8 mouse cellular contexts compared by ENCODE assay signal in the genomic region with DNA sequence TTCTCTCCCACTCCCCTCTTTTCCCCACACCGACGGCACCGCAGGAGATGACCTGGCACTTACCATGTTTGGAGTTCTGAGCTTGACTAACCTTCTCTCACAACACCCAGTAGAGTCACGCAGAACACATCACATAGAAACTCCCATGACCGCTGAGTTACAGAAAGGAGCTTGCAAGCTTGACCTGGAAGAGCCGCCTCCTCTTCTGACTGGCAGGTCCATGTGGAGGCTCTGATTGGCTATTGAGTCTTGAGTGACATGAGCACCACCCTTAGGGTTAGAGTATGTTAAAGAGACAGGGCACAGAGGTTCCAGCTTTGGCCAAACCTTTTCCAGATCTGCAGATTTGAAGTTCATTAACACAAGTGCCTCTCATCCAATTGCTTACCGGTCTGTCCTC. TPM values are rescaled to one million over a fixed set of nuclear protein-coding genes. Genes with fewer than 3 reads are reported as not detected.
A peak's percentile ranks its signal among the peaks of the same experiment; 100 is the strongest.
DNase-seq lines count a peak whose midpoint lies in the region; ATAC-seq and TF ChIP-seq lines count a peak whose summit lies in the region.
"Not testable (repeated sequence)": the region's sequence is repeated elsewhere in the genome, so short reads cannot be mapped to it uniquely, and the experiment has no call there.

A gene (minus strand): TSS at position 153 of the 400 bp plus-strand sequence.

- peak within 1 kb of the TSS; percentile 33; the same call in 1 of the 2 replicates for H3K27ac ChIP-seq in bone marrow macrophage, adult 2 months (ENCODE audit: insufficient read depth, low read depth, low read length)
- not testable (repeated sequence) for H3K27ac ChIP-seq in forebrain, embryonic 12.5 days; liver, embryonic 13.5 days
- peak within 1 kb of the TSS; percentile 43; the same call in 1 of the 2 replicates for H3K27ac ChIP-seq in heart, postnatal 0 days (ENCODE audit: low read depth)

- H3K36me3 ChIP-seq in forebrain, embryonic 12.5 days (replicated peaks); heart, postnatal 0 days (replicated peaks; ENCODE audit: control insufficient read depth, insufficient read depth, low read length); liver, embryonic 13.5 days; splenic B cell, adult 2 months (ENCODE audit: control insufficient read depth, insufficient read depth, low read length, poor library complexity, severe bottlenecking): not testable (repeated sequence)

- not testable (repeated sequence) for TF ChIP-seq CTCF in bone marrow macrophage, adult 2 months (IDR thresholded peaks at IDR 0.05; ENCODE audit: low read depth, low read length); heart, postnatal 0 days (IDR thresholded peaks at IDR 0.05; ENCODE audit: low read depth)

- H3K4me3 ChIP-seq in bone marrow macrophage, adult 2 months (ENCODE audit: insufficient read depth, low read length): peak within 1 kb of the TSS; percentile 65
- peak within 1 kb of the TSS; percentile 50 for H3K4me3 ChIP-seq in forebrain, embryonic 12.5 days (replicated peaks)
- H3K4me3 ChIP-seq in heart, postnatal 0 days (ENCODE audit: low read depth, low read length): peak within 1 kb of the TSS; percentile 49
- H3K4me3 ChIP-seq in liver, embryonic 13.5 days (replicated peaks): peak within 1 kb of the TSS; percentile 61

- peak; percentile 34 for DNase-seq in A20 (ENCODE audit: low read depth, low spot score)
- DNase-seq in heart, postnatal 0 days (ENCODE audit: low spot score): not testable (repeated sequence)
- peak; percentile 74 to 92 for DNase-seq in kidney, postnatal 25 days
- peak; percentile 50 for DNase-seq in liver, embryonic 13.5 days
- DNase-seq in naive thymus-derived CD4-positive, alpha-beta T cell, adult 2 months (ENCODE audit: low read depth): peak; percentile 46
- peak; percentile 45 for DNase-seq in splenic B cell, adult 2 months (ENCODE audit: low read depth, low spot score)

- H3K9ac ChIP-seq in forebrain, embryonic 12.5 days: 0 out of 2 replicates have a peak within 1 kb of the TSS, but pooled peaks have one; percentile 38
- H3K9ac ChIP-seq in heart, postnatal 0 days (replicated peaks; ENCODE audit: low read depth, low read length): not testable (repeated sequence)
- peak within 1 kb of the TSS; percentile 64 for H3K9ac ChIP-seq in liver, embryonic 13.5 days

- not testable (repeated sequence) for H3K4me1 ChIP-seq in bone marrow macrophage, adult 2 months (ENCODE audit: control insufficient read depth, insufficient read depth, low read length); forebrain, embryonic 12.5 days; heart, postnatal 0 days (ENCODE audit: control insufficient read depth, insufficient read depth); liver, embryonic 13.5 days (replicated peaks)

- peak within 1 kb of the TSS; percentile 47 for H3K4me2 ChIP-seq in forebrain, embryonic 12.5 days
- peak within 1 kb of the TSS; percentile 50 for H3K4me2 ChIP-seq in heart, postnatal 0 days (ENCODE audit: low read depth, low read length)
- H3K4me2 ChIP-seq in liver, embryonic 13.5 days: peak within 1 kb of the TSS; percentile 56

- H3K9me3 ChIP-seq in forebrain, embryonic 12.5 days; heart, postnatal 0 days (replicated peaks; ENCODE audit: control insufficient read depth, low read length); liver, embryonic 13.5 days (replicated peaks): not testable (repeated sequence)

- not testable (repeated sequence) for TF ChIP-seq EP300 in heart, postnatal 0 days (IDR thresholded peaks at IDR 0.05; ENCODE audit: low read depth)

- ATAC-seq in forebrain, embryonic 12.5 days (ENCODE audit: low FRiP score); heart, postnatal 0 days (ENCODE audit: insufficient read depth, low read depth); liver, embryonic 13.5 days (ENCODE audit: low read depth): not testable (repeated sequence)

- not testable (repeated sequence) for TF ChIP-seq POLR2A in bone marrow macrophage, adult 2 months (IDR thresholded peaks at IDR 0.05; ENCODE audit: borderline replicate concordance, low read depth, low read length)

- WGBS in forebrain, embryonic 12.5 days: 0% methylated on average over 4 of the region's 7 CpGs
- WGBS in heart, postnatal 0 days: 0% methylated on average over 3 of the region's 7 CpGs
- 2% methylated on average over 4 of the region's 7 CpGs for WGBS in liver, embryonic 13.5 days (ENCODE audit: insufficient replicate concordance)

- H3K27me3 ChIP-seq in forebrain, embryonic 12.5 days; heart, postnatal 0 days (ENCODE audit: control insufficient read depth, insufficient read depth, low read length); liver, embryonic 13.5 days; splenic B cell, adult 2 months (ENCODE audit: control insufficient read depth, insufficient read depth, low read length, poor library complexity, severe bottlenecking): not testable (repeated sequence)

RNA-seq across cellular contexts. Expression of the gene that starts here (rescaled TPM):
- polyA plus RNA-seq in bone marrow macrophage, adult 2 months (2012; ENCODE audit: insufficient read depth, insufficient read length, missing spikeins): 14.2 and 16.6 TPM in 2 replicates
- 13.9 and 15.4 TPM in 2 replicates for polyA plus RNA-seq in forebrain, embryonic 12.5 days (2016; fragmentation: Nextera tagmentation; extraction: Ambion mirVana)
- 7.3 and 12.3 TPM in 2 replicates for total RNA-seq in heart, postnatal 0 days (2014; rRNA removed; ENCODE audit: low replicate concordance)
- 30.4 and 37.8 TPM in 2 replicates for polyA plus RNA-seq in heart, postnatal 0 days (2015; fragmentation: Nextera tagmentation; extraction: Ambion mirVana)
- 4.8 and 5.4 TPM in 2 replicates for polyA plus RNA-seq in liver, embryonic 13.5 days (2015; fragmentation: Nextera tagmentation; extraction: Ambion mirVana)
